Mouse (Mus musculus) forebrain, embryonic 15.5 days (tissue): ENCODE measurements around the gene Tbc1d22a. TPM values are rescaled to one million over a fixed set of nuclear protein-coding genes. Genes with fewer than 3 reads are reported as not detected.

Experiments
- ATAC-seq: fragments of 200-750 bp; cut with Nextera tagmentation; replicated peaks from 2 replicates; pipeline ENCODE4 v1.8.0; 2017; ENCODE audit warnings: mild to moderate bottlenecking, moderate TSS enrichment, moderate library complexity
- H3K27ac ChIP-seq: fragments of 300-500 bp; sonication (generic); replicated peaks from 2 replicates; pipeline ENCODE4 v1.5.1; 2015; ENCODE audit warnings: mild to moderate bottlenecking, inconsistent platforms
- H3K27me3 ChIP-seq: fragments of 300-500 bp; sonication (generic); 2 replicates; pipeline ENCODE4 v1.6.1; 2015; ENCODE audit warnings: inconsistent platforms
- H3K36me3 ChIP-seq: fragments of 300-500 bp; sonication (generic); 2 replicates; pipeline ENCODE4 v1.6.1; 2015; ENCODE audit warnings: mild to moderate bottlenecking, inconsistent platforms
- H3K4me1 ChIP-seq: fragments of 300-500 bp; sonication (generic); 2 replicates; pipeline ENCODE4 v1.6.1; 2015; ENCODE audit warnings: inconsistent platforms
- H3K4me2 ChIP-seq: fragments of 300-500 bp; sonication (generic); replicated peaks from 2 replicates; pipeline ENCODE4 v1.6.1; 2015; ENCODE audit warnings: mild to moderate bottlenecking, inconsistent platforms
- H3K4me3 ChIP-seq: fragments of 300-500 bp; sonication (generic); 2 replicates; pipeline ENCODE4 v1.5.1; 2015; ENCODE audit warnings: mild to moderate bottlenecking, inconsistent platforms
- H3K9ac ChIP-seq: fragments of 300-500 bp; sonication (generic); replicated peaks from 2 replicates; pipeline ENCODE4 v1.6.1; 2015; ENCODE audit warnings: mild to moderate bottlenecking, inconsistent platforms
- H3K9me3 ChIP-seq: fragments of 300-500 bp; sonication (generic); 2 replicates; pipeline ENCODE4 v1.6.1; 2016; ENCODE audit warnings: inconsistent platforms
- WGBS: fragments of 180-500 bp; shearing (Covaris S2); methylation state at CpG from one replicate; pipeline ENCODE4 v1.1.7; 2015; ENCODE audit warnings: mixed read lengths; 5-methylcytosine and 5-hydroxymethylcytosine counted together
- polyA plus RNA-seq: library from polyadenylated mRNA; unstranded; fragments of >200 nt; fragmentation: Nextera tagmentation; extraction: Ambion mirVana; gene quantifications from 2 replicates; pipeline ENCODE4 v1.2.1, GENCODE M21; 2015

Gene Tbc1d22a
- polyA plus RNA-seq, 1 experiment from 2014 or later: 13.1 TPM

DNA sequence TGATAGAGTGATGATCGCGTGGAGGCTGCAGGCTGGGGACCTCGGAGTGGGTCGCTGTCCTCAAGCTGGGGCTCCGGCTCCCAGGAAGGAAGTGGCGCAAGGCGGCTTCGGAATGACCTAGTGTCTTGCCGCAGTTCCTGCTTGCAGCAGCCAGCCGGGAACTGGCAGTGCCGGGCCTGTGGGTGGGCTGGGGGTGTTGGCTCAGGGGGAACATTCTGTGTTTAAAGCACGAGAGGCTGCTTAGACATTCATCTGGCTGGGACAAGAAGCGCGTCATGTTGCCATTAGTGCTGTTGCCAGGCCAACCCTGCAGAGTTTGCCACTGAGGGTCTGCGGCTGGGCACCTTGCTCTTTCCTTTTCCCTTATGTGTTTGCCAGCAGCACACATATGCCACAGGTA lies 63.2 kb downstream of the Tbc1d22a start:
- H3K4me2 ChIP-seq: peak overlapping the region; percentile 38
- ATAC-seq: peak; percentile 72
- no peaks in the 10 kb centered on the region for H3K9me3 ChIP-seq
- no peak overlapping the region for H3K4me3 ChIP-seq
- H3K27me3 ChIP-seq: no peaks in the 10 kb centered on the region
- H3K4me1 ChIP-seq: peaks cover 52% of the 10 kb centered on the region
- WGBS: 6% methylated on average over 15 of the region's 15 CpGs
- no peaks in the 10 kb centered on the region for H3K36me3 ChIP-seq
- peak overlapping the region; percentile 41; the same call in 1 of the 2 replicates for H3K9ac ChIP-seq
- H3K27ac ChIP-seq: peak overlapping the region; percentile 69

DNA sequence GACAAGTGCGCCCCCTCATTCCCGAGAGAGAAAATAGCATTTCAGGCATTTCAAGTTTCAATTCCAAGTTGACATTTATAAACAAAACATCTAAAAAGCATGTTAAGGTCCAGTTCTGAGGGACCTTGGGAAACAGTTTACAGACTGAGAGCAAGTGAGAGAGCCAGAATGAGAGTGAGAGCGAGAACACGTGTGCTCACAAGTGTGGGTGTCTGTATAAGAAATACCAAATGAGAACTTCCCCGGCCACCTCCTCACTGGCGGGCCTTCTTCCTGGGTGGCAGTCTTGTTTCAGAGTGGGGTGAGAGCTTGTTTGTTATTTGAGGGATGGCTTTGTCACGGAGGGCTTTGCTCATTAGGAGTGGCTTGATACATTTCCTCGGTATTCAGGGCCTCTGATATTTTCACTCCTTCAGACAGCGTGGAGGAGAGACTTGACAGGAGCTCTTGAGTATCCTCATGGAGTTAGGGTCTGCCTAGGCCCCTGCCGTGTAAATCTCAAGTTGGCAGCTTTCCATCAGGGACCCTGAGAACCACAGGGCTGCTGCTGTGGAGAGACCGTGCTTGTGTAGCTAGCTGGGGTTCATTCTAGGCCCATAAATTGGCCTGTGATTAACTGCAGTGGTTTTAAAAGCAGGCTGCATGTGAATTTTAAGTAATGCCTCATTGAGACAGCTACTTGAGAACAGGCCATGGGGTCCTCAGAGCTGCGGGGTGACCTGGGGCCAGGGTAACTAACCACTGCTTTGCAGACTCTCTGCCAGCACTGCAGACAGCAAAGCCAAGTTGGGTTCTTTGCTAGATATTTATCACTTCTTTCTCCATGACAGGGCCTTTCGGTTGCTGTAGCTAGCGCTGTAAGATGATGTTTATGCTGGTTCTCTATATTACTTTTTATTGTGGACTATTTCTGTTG lies 65.1 kb downstream of the Tbc1d22a start:
- 0 out of 2 replicates have a peak, but pooled peaks have one; percentile 24 for ATAC-seq
- Histone ChIP-seq H3K9me3 (no peaks in the 10 kb centered on the region), H3K4me3 (no peak overlapping the region), H3K9ac (no peak overlapping the region), H3K27me3 (no peaks in the 10 kb centered on the region), H3K4me1 (peaks cover 52% of the 10 kb centered on the region), H3K4me2 (no peak overlapping the region), H3K27ac (0 out of 2 replicates have a peak overlapping the region, but pooled peaks have one; percentile 15), H3K36me3 (no peaks in the 10 kb centered on the region)
- WGBS: 42% methylated on average over 14 of the region's 14 CpGs

- no peaks in the 10 kb centered on the region for H3K27me3 ChIP-seq
- no peaks in the 10 kb centered on the region for H3K9me3 ChIP-seq
- no peaks in the 10 kb centered on the region for H3K36me3 ChIP-seq
- WGBS: 62% methylated on average over 4 of the region's 4 CpGs
- ATAC-seq: no peak
- H3K4me3 ChIP-seq: no peak overlapping the region
- H3K27ac ChIP-seq: no peak overlapping the region
- H3K4me2 ChIP-seq: no peak overlapping the region
- peaks cover 52% of the 10 kb centered on the region for H3K4me1 ChIP-seq
- H3K9ac ChIP-seq: no peak overlapping the region
Measured at GRCm38 (mm10) chr15:86280137-86280536, 65.9 kb downstream of the Tbc1d22a start.

DNA sequence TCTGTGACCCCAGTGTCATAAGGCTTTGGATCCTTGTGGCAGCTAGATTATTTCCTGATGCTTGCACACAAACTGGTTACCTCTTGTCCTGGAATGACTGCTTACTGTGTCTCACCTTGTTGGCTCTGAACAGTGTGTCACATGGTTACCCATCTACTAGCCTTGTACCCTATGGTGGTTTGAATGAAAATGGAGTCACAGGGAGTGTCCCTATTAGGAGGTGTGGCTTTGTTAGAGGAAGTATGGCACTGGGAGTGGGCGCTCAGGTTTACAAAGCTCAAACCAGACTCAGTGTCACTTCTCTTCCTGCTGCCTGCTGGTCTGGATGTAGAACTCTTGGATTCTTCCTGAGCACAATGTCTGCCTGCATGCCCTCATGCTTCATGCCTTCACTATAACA lies 69.0 kb downstream of the Tbc1d22a start:
- Histone ChIP-seq H3K9me3 (no peaks in the 10 kb centered on the region), H3K4me2 (no peak overlapping the region), H3K27ac (no peak overlapping the region), H3K4me1 (peaks cover 24% of the 10 kb centered on the region), H3K36me3 (no peaks in the 10 kb centered on the region), H3K9ac (no peak overlapping the region), H3K4me3 (no peak overlapping the region), H3K27me3 (no peaks in the 10 kb centered on the region)
- no peak for ATAC-seq
- WGBS: 100% methylated on average over 1 of the region's 1 CpGs

GRCm38 (mm10) chr15:86285296-86285695 lies 71.0 kb downstream of the Tbc1d22a start:
- H3K27ac ChIP-seq: no peak overlapping the region
- WGBS: 85% methylated on average over 2 of the region's 2 CpGs
- H3K27me3 ChIP-seq: no peaks in the 10 kb centered on the region
- no peak overlapping the region for H3K4me2 ChIP-seq
- H3K4me1 ChIP-seq: peaks cover 9% of the 10 kb centered on the region
- H3K4me3 ChIP-seq: no peak overlapping the region
- no peak overlapping the region for H3K9ac ChIP-seq
- no peaks in the 10 kb centered on the region for H3K36me3 ChIP-seq
- H3K9me3 ChIP-seq: no peaks in the 10 kb centered on the region
- ATAC-seq: no peak

DNA sequence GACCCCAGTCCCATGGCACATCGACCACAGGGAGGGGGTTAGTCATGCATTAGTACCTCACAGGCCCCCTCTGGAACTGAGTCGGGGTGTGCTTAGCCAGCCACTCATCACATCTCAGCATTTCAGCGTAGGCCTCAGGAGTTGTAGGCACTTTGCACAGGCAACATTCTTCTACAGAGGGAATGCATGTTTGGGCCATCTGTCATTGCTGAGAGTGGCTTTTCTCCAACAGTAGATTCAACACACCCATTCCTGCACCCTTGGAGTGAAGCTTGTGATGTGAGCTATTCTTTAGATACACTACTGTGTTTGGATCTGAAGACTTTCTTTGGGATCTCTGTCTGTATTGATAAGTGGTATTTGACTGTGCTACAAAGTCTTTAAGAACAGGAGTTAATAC lies 75.8 kb downstream of the Tbc1d22a start:
- no peaks in the 10 kb centered on the region for H3K36me3 ChIP-seq
- 67% methylated on average over 3 of the region's 3 CpGs for WGBS
- H3K4me1 ChIP-seq: peaks cover 10% of the 10 kb centered on the region
- H3K27ac ChIP-seq: no peak overlapping the region
- H3K27me3 ChIP-seq: no peaks in the 10 kb centered on the region
- no peaks in the 10 kb centered on the region for H3K9me3 ChIP-seq
- H3K4me2 ChIP-seq: no peak overlapping the region
- no peak overlapping the region for H3K9ac ChIP-seq
- no peak overlapping the region for H3K4me3 ChIP-seq
- no peak for ATAC-seq

DNA sequence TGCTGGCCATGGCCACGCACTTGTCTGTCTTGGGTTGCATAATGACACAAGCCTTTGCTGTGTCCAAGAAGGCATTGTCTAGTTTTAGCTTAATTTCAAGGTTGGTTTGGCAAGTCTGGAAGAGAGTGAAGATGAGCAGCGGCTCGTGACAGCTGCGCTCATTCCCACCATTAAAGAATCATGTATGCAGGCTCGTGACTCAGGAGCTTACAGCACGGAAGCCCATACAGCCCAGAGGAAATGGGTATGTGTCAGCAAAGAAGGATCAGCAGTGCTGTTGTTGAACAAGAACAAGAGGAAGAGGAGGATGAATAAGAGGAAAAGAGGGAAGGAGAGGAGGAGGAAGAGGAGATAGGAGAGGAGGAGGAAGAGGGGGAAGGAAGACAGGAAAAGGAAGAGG lies 78.0 kb downstream of the Tbc1d22a start:
- no peaks in the 10 kb centered on the region for H3K36me3 ChIP-seq
- no peak for ATAC-seq
- 80% methylated on average over 6 of the region's 6 CpGs for WGBS
- no peak overlapping the region for H3K4me2 ChIP-seq
- peaks cover 29% of the 10 kb centered on the region for H3K4me1 ChIP-seq
- H3K27ac ChIP-seq: no peak overlapping the region
- H3K9me3 ChIP-seq: no peaks in the 10 kb centered on the region
- H3K27me3 ChIP-seq: no peaks in the 10 kb centered on the region
- no peak overlapping the region for H3K9ac ChIP-seq
- H3K4me3 ChIP-seq: no peak overlapping the region

- 87% methylated on average over 3 of the region's 3 CpGs for WGBS
Measured at GRCm38 (mm10) chr15:86294426-86294825, 80.2 kb downstream of the Tbc1d22a start.

DNA sequence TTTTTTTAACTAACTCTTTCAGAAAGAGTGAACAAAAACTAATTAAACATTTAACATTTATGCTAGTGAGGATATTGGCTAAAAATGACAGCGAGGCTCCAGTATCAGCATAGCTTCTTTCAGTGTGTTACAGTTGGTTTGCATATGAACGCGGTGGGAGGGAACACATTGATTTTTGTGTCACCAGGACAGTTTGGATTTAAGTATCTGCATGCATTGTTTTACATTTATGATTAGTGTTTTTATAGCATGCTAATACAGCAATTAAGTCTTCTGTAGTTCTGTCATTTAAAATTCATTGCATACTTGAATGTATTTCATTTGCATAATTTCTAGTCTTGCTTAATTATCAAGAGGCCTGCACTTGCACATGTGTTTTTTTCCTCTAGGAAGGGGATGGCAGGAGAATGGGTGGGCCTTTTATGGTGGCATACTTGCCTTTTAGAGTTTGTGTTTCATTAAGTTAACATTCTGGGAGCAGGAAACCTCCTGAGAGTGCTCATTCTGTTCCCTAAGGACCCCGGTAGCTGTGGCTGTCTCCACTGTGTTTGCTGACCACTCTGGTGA lies 81.5 kb downstream of the Tbc1d22a start:
- Histone ChIP-seq H3K27me3 (no peaks in the 10 kb centered on the region), H3K4me3 (no peak overlapping the region), H3K4me2 (no peak overlapping the region), H3K27ac (peak overlapping the region; percentile 51), H3K9ac (no peak overlapping the region), H3K9me3 (no peaks in the 10 kb centered on the region), H3K4me1 (peaks cover 28% of the 10 kb centered on the region), H3K36me3 (no peaks in the 10 kb centered on the region)
- WGBS: 57% methylated on average over 4 of the region's 4 CpGs
- ATAC-seq: peak; percentile 76

More at GRCm38 (mm10) chr15:86294426-86294825, 80.2 kb downstream of the Tbc1d22a start:
- Histone ChIP-seq H3K9ac (no peak overlapping the region), H3K4me1 (peaks cover 34% of the 10 kb centered on the region), H3K36me3 (no peaks in the 10 kb centered on the region), H3K9me3 (no peaks in the 10 kb centered on the region), H3K4me2 (no peak overlapping the region), H3K27ac (no peak overlapping the region), H3K27me3 (no peaks in the 10 kb centered on the region), H3K4me3 (no peak overlapping the region)
- no peak for ATAC-seq

- no peak overlapping the region for H3K4me3 ChIP-seq
- H3K9me3 ChIP-seq: no peaks in the 10 kb centered on the region
- H3K36me3 ChIP-seq: 0 out of 2 replicates have a peak, but pooled peaks cover 2% of the 10 kb centered on the region
- no peak overlapping the region for H3K9ac ChIP-seq
- WGBS: 100% methylated on average over 1 of the region's 1 CpGs
- ATAC-seq: no peak
- no peak overlapping the region for H3K4me2 ChIP-seq
- no peaks in the 10 kb centered on the region for H3K27me3 ChIP-seq
- no peak overlapping the region for H3K27ac ChIP-seq
- H3K4me1 ChIP-seq: peaks cover 28% of the 10 kb centered on the region
Measured at GRCm38 (mm10) chr15:86297281-86297680, 83.0 kb downstream of the Tbc1d22a start.

DNA sequence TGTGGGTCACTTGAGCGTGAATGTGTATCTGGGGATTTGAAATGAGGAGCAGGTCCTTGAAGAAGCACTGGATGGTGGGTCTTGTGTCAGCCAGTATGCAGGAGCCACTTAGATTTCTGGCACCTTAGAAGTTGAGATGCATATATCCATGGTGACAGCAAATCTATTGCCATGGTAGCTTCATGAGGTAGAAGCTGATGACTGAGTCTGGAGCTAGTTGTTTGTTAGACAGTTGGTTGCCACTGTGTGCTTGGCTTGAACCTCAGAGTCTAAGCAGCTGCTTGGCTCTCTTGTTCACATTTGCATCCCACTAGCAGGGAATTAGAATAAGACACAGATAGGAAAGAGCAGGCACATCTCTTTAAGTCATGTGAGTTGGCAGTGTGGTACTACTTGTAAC lies 89.6 kb downstream of the Tbc1d22a start:
- Histone ChIP-seq H3K4me2 (no peak overlapping the region), H3K27me3 (no peaks in the 10 kb centered on the region), H3K9ac (no peak overlapping the region), H3K36me3 (0 out of 2 replicates have a peak, but pooled peaks cover 2% of the 10 kb centered on the region), H3K27ac (no peak overlapping the region), H3K9me3 (no peaks in the 10 kb centered on the region), H3K4me3 (no peak overlapping the region), H3K4me1 (no peaks in the 10 kb centered on the region)
- ATAC-seq: no peak
- WGBS: 93% methylated on average over 1 of the region's 1 CpGs

GRCm38 (mm10) chr15:86304861-86305260 lies 90.6 kb downstream of the Tbc1d22a start:
- 0 out of 2 replicates have a peak, but pooled peaks cover 5% of the 10 kb centered on the region for H3K4me1 ChIP-seq
- H3K36me3 ChIP-seq: 0 out of 2 replicates have a peak, but pooled peaks cover 2% of the 10 kb centered on the region
- no peak overlapping the region for H3K27ac ChIP-seq
- H3K9ac ChIP-seq: no peak overlapping the region
- no peaks in the 10 kb centered on the region for H3K9me3 ChIP-seq
- no peaks in the 10 kb centered on the region for H3K27me3 ChIP-seq
- no peak overlapping the region for H3K4me3 ChIP-seq
- H3K4me2 ChIP-seq: no peak overlapping the region
- WGBS: 83% methylated on average over 3 of the region's 3 CpGs
- ATAC-seq: no peak
